Mouse (Mus musculus): ENCODE results near the gene Suds3. TPM values are rescaled to one million over a fixed set of nuclear protein-coding genes. Genes with fewer than 3 reads are reported as not detected.

Gene Suds3
- polyA plus RNA-seq, 1 experiment, result 45.1 TPM

- DNase-seq (ENCODE audit: low read depth in 1 of 2, low spot score in 2 of 2), result peak; percentile 46 to 76
- no peak overlapping the region for H3K4me3 ChIP-seq (ENCODE audit: extremely low read depth, insufficient read depth, insufficient read length)
- peaks cover 18% of the 10 kb centered on the region; the same call in 1 of the 2 replicates for H3K4me1 ChIP-seq (ENCODE audit: control insufficient read depth, insufficient read depth, insufficient read length)
- H3K36me3 ChIP-seq (ENCODE audit: control insufficient read depth, insufficient read depth, low read length), result peaks cover 3% of the 10 kb centered on the region; the same call in 1 of the 2 replicates
- WGBS, result 30% methylated on average over 7 of the region's 7 CpGs
- H3K27me3 ChIP-seq (ENCODE audit: control insufficient read depth, insufficient read depth, low read length), result no peaks in the 10 kb centered on the region
- TF ChIP-seq POLR2A (IDR thresholded peaks at IDR 0.05; ENCODE audit: low read depth, low read length) (no peak), CTCF (IDR thresholded peaks at IDR 0.05; ENCODE audit: extremely low read depth, insufficient read depth, insufficient read length, insufficient replicate concordance) (no peak)
- peak overlapping the region; percentile 89 for H3K27ac ChIP-seq (ENCODE audit: insufficient read depth, low read length)
Observed at GRCm38 (mm10) chr5:117158335-117159018, 42.6 kb upstream of the Suds3 start.

GRCm38 (mm10) chr5:117153527-117154091, 37.7 kb upstream of the Suds3 start:
- no peaks in the 10 kb centered on the region for H3K27me3 ChIP-seq (ENCODE audit: control insufficient read depth, insufficient read depth, low read length)
- TF ChIP-seq POLR2A (IDR thresholded peaks at IDR 0.05; ENCODE audit: low read depth, low read length) (no peak), CTCF (IDR thresholded peaks at IDR 0.05; ENCODE audit: extremely low read depth, insufficient read depth, insufficient read length, insufficient replicate concordance) (no peak)
- H3K4me3 ChIP-seq (ENCODE audit: extremely low read depth, insufficient read depth, insufficient read length), result no peak overlapping the region
- no peak for DNase-seq (ENCODE audit: low read depth in 1 of 2, low spot score in 2 of 2)
- H3K36me3 ChIP-seq (ENCODE audit: control insufficient read depth, insufficient read depth, low read length), result peaks cover 3% of the 10 kb centered on the region; the same call in 1 of the 2 replicates
- 86% methylated on average over 15 of the region's 15 CpGs for WGBS
- H3K27ac ChIP-seq (ENCODE audit: insufficient read depth, low read length), result no peak overlapping the region
- peaks cover 12% of the 10 kb centered on the region; the same call in 1 of the 2 replicates for H3K4me1 ChIP-seq (ENCODE audit: control insufficient read depth, insufficient read depth, insufficient read length)

DNA sequence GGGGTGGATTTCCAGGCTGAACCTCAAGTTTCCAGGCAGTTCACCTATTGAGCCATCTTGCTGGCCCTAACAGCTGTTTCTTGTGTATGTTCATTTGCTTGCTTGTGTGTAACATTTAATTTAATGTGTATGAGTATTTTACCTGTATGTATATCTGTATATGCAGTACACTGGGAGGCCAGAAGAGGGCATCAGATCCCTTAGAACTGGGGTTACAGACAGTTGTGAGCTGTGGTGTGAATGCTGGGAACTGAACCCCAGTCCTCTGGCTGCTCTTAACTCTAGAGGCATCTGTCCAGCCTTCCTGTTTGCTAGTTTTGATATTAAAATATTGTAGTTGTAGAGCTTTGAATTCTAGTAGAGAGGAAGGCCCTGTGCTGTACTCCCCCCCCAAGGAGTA, 37.0 kb upstream of the Suds3 start:
- DNase-seq (ENCODE audit: low read depth in 1 of 2, low spot score in 2 of 2), result no peak
- H3K27me3 ChIP-seq (ENCODE audit: control insufficient read depth, insufficient read depth, low read length), result no peaks in the 10 kb centered on the region
- TF ChIP-seq CTCF (IDR thresholded peaks at IDR 0.05; ENCODE audit: extremely low read depth, insufficient read depth, insufficient read length, insufficient replicate concordance), result no peak
- TF ChIP-seq POLR2A (IDR thresholded peaks at IDR 0.05; ENCODE audit: low read depth, low read length), result no peak
- no peak overlapping the region for H3K4me3 ChIP-seq (ENCODE audit: extremely low read depth, insufficient read depth, insufficient read length)
- no peak overlapping the region for H3K27ac ChIP-seq (ENCODE audit: insufficient read depth, low read length)
- H3K4me1 ChIP-seq (ENCODE audit: control insufficient read depth, insufficient read depth, insufficient read length), result peaks cover 16% of the 10 kb centered on the region; the same call in 1 of the 2 replicates
- peaks cover 3% of the 10 kb centered on the region; the same call in 1 of the 2 replicates for H3K36me3 ChIP-seq (ENCODE audit: control insufficient read depth, insufficient read depth, low read length)

- 50% methylated on average over 5 of the region's 5 CpGs for WGBS
- Histone ChIP-seq H3K36me3 (ENCODE audit: control insufficient read depth, insufficient read depth, low read length) (peaks cover 3% of the 10 kb centered on the region; the same call in 1 of the 2 replicates), H3K27me3 (ENCODE audit: control insufficient read depth, insufficient read depth, low read length) (no peaks in the 10 kb centered on the region), H3K4me3 (ENCODE audit: extremely low read depth, insufficient read depth, insufficient read length) (no peak overlapping the region), H3K4me1 (ENCODE audit: control insufficient read depth, insufficient read depth, insufficient read length) (peaks cover 13% of the 10 kb centered on the region; the same call in 1 of the 2 replicates), H3K27ac (ENCODE audit: insufficient read depth, low read length) (no peak overlapping the region)
- TF ChIP-seq CTCF (IDR thresholded peaks at IDR 0.05; ENCODE audit: extremely low read depth, insufficient read depth, insufficient read length, insufficient replicate concordance) (no peak), POLR2A (IDR thresholded peaks at IDR 0.05; ENCODE audit: low read depth, low read length) (no peak)
- DNase-seq (ENCODE audit: low read depth in 1 of 2, low spot score in 2 of 2), result no peak
Observed at GRCm38 (mm10) chr5:117150068-117150467, 34.2 kb upstream of the Suds3 start.

DNA sequence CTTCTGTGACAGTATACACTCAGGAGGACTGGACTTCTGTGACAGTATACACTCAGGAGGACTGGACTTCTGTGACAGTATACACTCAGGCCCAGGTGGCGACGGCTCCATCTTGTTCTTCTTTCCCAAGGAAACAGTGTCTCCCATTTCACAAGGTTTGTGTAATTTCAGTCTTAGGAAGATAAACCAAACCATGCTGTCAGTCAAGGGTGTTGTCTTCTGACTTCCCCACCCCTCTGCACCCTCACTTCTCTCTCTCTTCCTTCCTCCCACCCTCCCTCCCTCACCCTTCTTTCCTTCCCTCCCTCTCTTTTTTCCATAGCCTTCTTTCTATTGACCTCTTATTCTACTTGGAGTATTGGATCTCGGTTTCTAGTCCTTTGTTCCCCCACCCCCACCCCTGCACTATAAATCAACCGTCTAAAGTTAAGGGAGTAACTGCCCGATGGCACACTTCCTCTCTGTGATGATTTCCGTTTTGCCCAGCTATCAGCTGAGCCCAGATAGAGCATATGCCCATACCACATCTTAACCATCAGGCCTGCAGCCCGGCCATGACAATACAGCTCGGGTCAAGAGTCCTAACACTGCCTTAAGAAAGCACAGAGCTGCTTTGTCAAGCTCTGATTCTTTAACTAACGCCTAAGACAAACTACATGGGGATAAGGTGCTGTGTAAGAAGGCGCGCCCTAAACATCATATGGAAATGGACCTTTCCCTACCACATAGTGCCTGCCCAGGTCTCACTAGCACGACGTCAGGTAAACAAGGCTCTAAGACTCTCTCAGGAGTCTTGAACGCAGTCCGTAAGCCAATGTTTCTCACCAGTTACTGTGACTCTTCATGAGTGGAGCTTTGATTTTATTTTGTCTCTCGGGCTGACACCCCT, 33.4 kb upstream of the Suds3 start:
- Histone ChIP-seq H3K4me1 (ENCODE audit: control insufficient read depth, insufficient read depth, insufficient read length) (peaks cover 13% of the 10 kb centered on the region; the same call in 1 of the 2 replicates), H3K4me3 (ENCODE audit: extremely low read depth, insufficient read depth, insufficient read length) (no peak overlapping the region), H3K27me3 (ENCODE audit: control insufficient read depth, insufficient read depth, low read length) (no peaks in the 10 kb centered on the region), H3K36me3 (ENCODE audit: control insufficient read depth, insufficient read depth, low read length) (peaks cover 3% of the 10 kb centered on the region; the same call in 1 of the 2 replicates), H3K27ac (ENCODE audit: insufficient read depth, low read length) (peak overlapping the region; percentile 59)
- TF ChIP-seq POLR2A (IDR thresholded peaks at IDR 0.05; ENCODE audit: low read depth, low read length) (no peak), CTCF (IDR thresholded peaks at IDR 0.05; ENCODE audit: extremely low read depth, insufficient read depth, insufficient read length, insufficient replicate concordance) (no peak)
- WGBS, result 34% methylated on average over 16 of the region's 16 CpGs
- no peak for DNase-seq (ENCODE audit: low read depth in 1 of 2, low spot score in 2 of 2)

- DNase-seq (ENCODE audit: low read depth in 1 of 2, low spot score in 2 of 2), result no peak
- H3K27ac ChIP-seq (ENCODE audit: insufficient read depth, low read length), result no peak overlapping the region; the same call in 1 of the 2 replicates
- no peaks in the 10 kb centered on the region for H3K36me3 ChIP-seq (ENCODE audit: control insufficient read depth, insufficient read depth, low read length)
- H3K4me1 ChIP-seq (ENCODE audit: control insufficient read depth, insufficient read depth, insufficient read length), result peaks cover 16% of the 10 kb centered on the region; the same call in 1 of the 2 replicates
- no peak overlapping the region for H3K4me3 ChIP-seq (ENCODE audit: extremely low read depth, insufficient read depth, insufficient read length)
- no peak for TF ChIP-seq POLR2A (IDR thresholded peaks at IDR 0.05; ENCODE audit: low read depth, low read length)
- no peak for TF ChIP-seq CTCF (IDR thresholded peaks at IDR 0.05; ENCODE audit: extremely low read depth, insufficient read depth, insufficient read length, insufficient replicate concordance)
- H3K27me3 ChIP-seq (ENCODE audit: control insufficient read depth, insufficient read depth, low read length), result no peaks in the 10 kb centered on the region
- 90% methylated on average over 16 of the region's 16 CpGs for WGBS
Observed at GRCm38 (mm10) chr5:117147187-117148095, 31.5 kb upstream of the Suds3 start.
